Mouse (Mus musculus): ENCODE data around the gene Cela1.

GRCm38 (mm10) chr15:100701856-100702255, 14.1 kb upstream of the Cela1 start:
- no peak for TF ChIP-seq POLR2A (IDR thresholded peaks at IDR 0.05; ENCODE audit: extremely low read depth, insufficient read depth, low read length)
- no peak for TF ChIP-seq CTCF (IDR thresholded peaks at IDR 0.05; ENCODE audit: extremely low read depth, insufficient read depth, low read length)
